Mouse (Mus musculus) intestine, embryonic 15.5 days (tissue): ENCODE results near the gene Rnf2. TPM values are rescaled to one million over a fixed set of nuclear protein-coding genes. Genes with fewer than 3 reads are reported as not detected.

ENCODE experiments used
- ATAC-seq: fragments of 200-750 bp; cut with Nextera tagmentation; 2 replicates; pipeline ENCODE4 v1.8.0; 2017; ENCODE audit warnings: moderate TSS enrichment, moderate library complexity
- H3K27ac ChIP-seq: fragments of 300-500 bp; sonication (generic); 2 replicates; pipeline ENCODE4 v1.5.1; 2015; ENCODE audit warnings: mild to moderate bottlenecking, inconsistent platforms
- H3K27me3 ChIP-seq: fragments of 300-500 bp; sonication (generic); replicated peaks from 2 replicates; pipeline ENCODE4 v1.6.1; 2015; ENCODE audit warnings: inconsistent platforms
- H3K36me3 ChIP-seq: fragments of 300-500 bp; sonication (generic); 2 replicates; pipeline ENCODE4 v1.6.1; 2015; ENCODE audit warnings: inconsistent platforms
- H3K4me1 ChIP-seq: fragments of 300-500 bp; sonication (generic); replicated peaks from 2 replicates; pipeline ENCODE4 v1.6.1; 2015; ENCODE audit warnings: inconsistent platforms
- H3K4me2 ChIP-seq: fragments of 300-500 bp; sonication (generic); replicated peaks from 2 replicates; pipeline ENCODE4 v1.6.1; 2015; ENCODE audit warnings: mild to moderate bottlenecking, inconsistent platforms
- H3K4me3 ChIP-seq: fragments of 300-500 bp; sonication (generic); replicated peaks from 2 replicates; pipeline ENCODE4 v1.5.1; 2015; ENCODE audit warnings: inconsistent platforms
- H3K9ac ChIP-seq: fragments of 300-500 bp; sonication (generic); 2 replicates; pipeline ENCODE4 v1.6.1; 2015; ENCODE audit warnings: inconsistent platforms
- H3K9me3 ChIP-seq: fragments of 300-500 bp; sonication (generic); 2 replicates; pipeline ENCODE4 v1.6.1; 2016; ENCODE audit warnings: inconsistent platforms
- WGBS: fragments of 180-500 bp; shearing (Covaris S2); methylation state at CpG from one replicate; pipeline ENCODE4 v1.1.7; 2015; 5-methylcytosine and 5-hydroxymethylcytosine counted together
- polyA plus RNA-seq: library from polyadenylated mRNA; unstranded; fragments of >200 nt; fragmentation: Nextera tagmentation; extraction: Ambion mirVana; gene quantifications from 2 replicates; pipeline ENCODE4 v1.2.1, GENCODE M21; 2015

Rnf2 gene
- polyA plus RNA-seq, 1 experiment from 2014 or later = 68.1 TPM

GRCm38 (mm10) chr1:151471429-151471828, 29.3 kb downstream of the Rnf2 start:
- H3K9ac ChIP-seq = no peak overlapping the region
- no peak for ATAC-seq
- no peaks in the 10 kb centered on the region for H3K4me1 ChIP-seq
- peaks cover 22% of the 10 kb centered on the region; the same call in 1 of the 2 replicates for H3K36me3 ChIP-seq
- H3K27me3 ChIP-seq = no peaks in the 10 kb centered on the region
- WGBS = 56% methylated on average over 7 of the region's 7 CpGs
- no peak overlapping the region for H3K4me2 ChIP-seq
- no peaks in the 10 kb centered on the region for H3K9me3 ChIP-seq
- H3K27ac ChIP-seq = no peak overlapping the region
- no peak overlapping the region for H3K4me3 ChIP-seq

DNA sequence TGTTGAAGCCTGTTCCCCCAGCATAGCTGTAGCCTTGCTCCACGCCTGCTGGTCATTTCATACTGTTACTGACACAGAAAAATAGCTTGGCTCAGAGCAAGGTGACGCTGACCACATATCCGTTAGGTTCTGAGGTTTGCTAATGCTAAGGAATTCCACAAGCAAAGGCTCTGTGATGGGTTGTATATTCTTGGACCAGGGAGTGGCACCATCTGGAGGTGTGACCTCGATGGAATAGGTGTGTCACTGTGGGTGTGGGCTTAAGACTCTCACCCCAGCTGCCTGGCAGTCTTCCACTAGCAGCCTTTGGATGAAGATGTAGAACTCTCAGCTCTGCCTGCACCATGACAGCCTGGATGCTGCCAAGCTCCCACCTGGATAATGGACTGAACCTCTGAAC, 34.2 kb downstream of the Rnf2 start:
- Histone ChIP-seq H3K27me3 (no peaks in the 10 kb centered on the region), H3K27ac (no peak overlapping the region), H3K9ac (no peak overlapping the region), H3K4me3 (no peak overlapping the region), H3K9me3 (no peaks in the 10 kb centered on the region), H3K36me3 (0 out of 2 replicates have a peak, but pooled peaks cover 3% of the 10 kb centered on the region), H3K4me2 (no peak overlapping the region), H3K4me1 (no peaks in the 10 kb centered on the region)
- WGBS = 85% methylated on average over 4 of the region's 4 CpGs
- ATAC-seq = no peak

- H3K9ac ChIP-seq = no peak overlapping the region
- 69% methylated on average over 4 of the region's 4 CpGs for WGBS
- H3K27ac ChIP-seq = no peak overlapping the region
- no peak overlapping the region for H3K4me2 ChIP-seq
- 0 out of 2 replicates have a peak, but pooled peaks cover 3% of the 10 kb centered on the region for H3K36me3 ChIP-seq
- ATAC-seq = 0 out of 2 replicates have a peak, but pooled peaks have one; percentile 34
- no peak overlapping the region for H3K4me3 ChIP-seq
- H3K4me1 ChIP-seq = no peaks in the 10 kb centered on the region
- no peaks in the 10 kb centered on the region for H3K9me3 ChIP-seq
- no peaks in the 10 kb centered on the region for H3K27me3 ChIP-seq
Measured at GRCm38 (mm10) chr1:151464914-151465313, 35.8 kb downstream of the Rnf2 start.

DNA sequence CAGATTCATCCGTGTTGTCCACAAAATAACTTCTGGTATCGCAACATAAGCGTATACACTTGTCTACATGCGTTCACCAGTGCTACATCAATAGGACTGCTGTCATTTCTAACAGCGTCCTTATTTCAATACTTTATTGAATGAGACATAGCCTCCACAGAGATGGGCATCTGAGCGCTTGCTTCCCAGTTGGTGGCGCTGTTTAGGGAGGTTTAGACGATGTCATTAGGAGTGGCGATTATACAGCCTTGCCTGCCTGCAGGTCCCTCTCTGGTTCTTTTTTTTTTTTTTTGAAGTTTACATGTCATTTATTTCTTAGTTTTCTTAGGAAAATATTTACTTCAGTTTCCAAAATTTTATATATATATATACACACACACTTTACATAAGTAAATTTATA, 39.5 kb downstream of the Rnf2 start:
- no peak for ATAC-seq
- no peaks in the 10 kb centered on the region for H3K27me3 ChIP-seq
- no peaks in the 10 kb centered on the region for H3K4me1 ChIP-seq
- no peak overlapping the region for H3K4me2 ChIP-seq
- WGBS = 80% methylated on average over 9 of the region's 9 CpGs
- no peak overlapping the region for H3K4me3 ChIP-seq
- H3K9ac ChIP-seq = no peak overlapping the region
- H3K9me3 ChIP-seq = no peaks in the 10 kb centered on the region
- H3K27ac ChIP-seq = no peak overlapping the region
- no peaks in the 10 kb centered on the region for H3K36me3 ChIP-seq

DNA sequence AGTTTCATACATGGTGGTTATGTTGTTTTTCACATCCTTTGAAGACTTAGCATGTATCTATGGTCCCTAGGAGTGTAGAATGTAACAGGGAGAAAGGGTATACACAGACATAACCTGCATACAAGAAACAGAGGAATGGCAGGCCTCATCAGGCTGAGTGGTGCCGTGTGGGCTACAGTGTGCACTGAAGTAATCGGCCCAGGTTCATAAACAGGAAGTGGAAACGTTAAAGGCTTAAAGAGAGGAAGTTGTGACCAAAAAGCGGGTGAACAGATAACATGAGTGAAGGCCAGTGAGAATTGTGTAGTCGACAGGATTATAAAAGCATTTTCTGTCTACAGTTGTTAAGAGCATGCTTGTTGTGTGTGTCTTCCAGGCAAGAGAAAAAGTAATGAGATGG, 43.7 kb downstream of the Rnf2 start:
- H3K4me2 ChIP-seq = no peak overlapping the region
- no peaks in the 10 kb centered on the region for H3K9me3 ChIP-seq
- no peak overlapping the region for H3K9ac ChIP-seq
- 77% methylated on average over 5 of the region's 5 CpGs for WGBS
- H3K4me1 ChIP-seq = no peaks in the 10 kb centered on the region
- H3K4me3 ChIP-seq = no peak overlapping the region
- H3K27me3 ChIP-seq = no peaks in the 10 kb centered on the region
- no peak overlapping the region for H3K27ac ChIP-seq
- peaks cover 7% of the 10 kb centered on the region for H3K36me3 ChIP-seq
- ATAC-seq = no peak

DNA sequence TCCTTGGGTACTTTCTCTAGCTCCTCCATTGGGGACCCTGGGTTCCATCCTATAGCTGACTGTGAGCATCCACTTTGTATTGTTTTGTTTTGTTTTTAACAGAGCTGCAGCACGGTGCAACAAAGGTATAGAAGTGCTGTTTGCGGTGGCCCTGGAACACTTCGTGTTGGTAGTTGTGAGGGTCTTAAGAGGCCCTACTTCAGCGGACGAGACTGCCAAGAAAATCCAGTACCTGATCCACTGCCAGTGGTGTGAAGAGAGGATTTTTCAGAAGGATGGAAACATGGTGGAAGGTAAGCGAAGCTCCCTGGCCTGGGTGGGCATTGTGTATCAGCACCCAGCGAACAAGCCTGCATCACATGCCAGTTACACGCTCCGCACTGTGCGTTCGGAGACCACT, 48.8 kb downstream of the Rnf2 start:
- no peak overlapping the region for H3K27ac ChIP-seq
- no peak overlapping the region for H3K9ac ChIP-seq
- H3K27me3 ChIP-seq = no peaks in the 10 kb centered on the region
- no peak overlapping the region for H3K4me2 ChIP-seq
- ATAC-seq = no peak
- H3K9me3 ChIP-seq = no peaks in the 10 kb centered on the region
- whole genome bisulfite sequencing = 96% methylated on average over 11 of the region's 11 CpGs
- peaks cover 12% of the 10 kb centered on the region for H3K36me3 ChIP-seq
- no peaks in the 10 kb centered on the region for H3K4me1 ChIP-seq
- no peak overlapping the region for H3K4me3 ChIP-seq

DNA sequence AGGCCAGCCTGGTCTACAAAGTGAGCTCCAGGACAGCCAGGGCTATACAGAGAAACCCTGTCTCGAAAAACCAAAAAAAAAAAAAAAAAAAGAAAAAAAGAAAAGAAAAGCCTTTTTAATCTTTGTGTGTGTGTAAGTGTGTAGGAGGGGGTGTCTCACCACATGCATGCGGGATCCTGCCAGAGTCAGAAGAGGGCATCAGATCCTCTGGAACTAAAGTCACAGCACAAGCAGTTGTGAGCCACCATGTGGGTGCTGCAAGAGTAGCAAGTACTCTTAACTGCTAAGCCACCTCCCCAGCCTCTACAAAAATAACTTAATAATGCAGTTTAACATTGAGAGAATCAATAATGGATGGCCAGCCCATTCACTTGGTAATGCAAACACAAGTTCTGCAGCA, 49.9 kb downstream of the Rnf2 start:
- Histone ChIP-seq H3K36me3 (peaks cover 20% of the 10 kb centered on the region), H3K4me3 (no peak overlapping the region), H3K27ac (no peak overlapping the region), H3K9ac (no peak overlapping the region), H3K4me1 (no peaks in the 10 kb centered on the region), H3K9me3 (no peaks in the 10 kb centered on the region), H3K27me3 (no peaks in the 10 kb centered on the region), H3K4me2 (no peak overlapping the region)
- no peak for ATAC-seq
- WGBS = 68% methylated on average over 2 of the region's 2 CpGs

DNA sequence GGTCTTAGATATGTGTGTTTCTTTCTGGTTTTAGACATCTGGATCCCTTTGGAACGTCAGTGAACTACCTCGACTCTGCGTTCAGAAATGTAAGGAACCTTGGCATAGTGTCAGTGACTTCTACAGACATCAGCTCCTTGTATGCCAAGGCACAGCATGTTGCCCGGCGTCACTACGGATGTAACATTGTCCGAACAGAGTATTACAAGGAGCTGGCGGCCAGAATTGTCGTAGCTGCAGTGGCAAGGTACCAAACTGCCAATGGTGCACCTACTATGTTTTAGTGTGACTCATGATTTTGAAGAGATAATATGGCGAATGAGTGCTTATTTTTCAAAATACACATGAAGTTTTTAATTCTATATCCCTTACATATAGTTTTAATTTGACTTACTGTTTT, 50.9 kb downstream of the Rnf2 start:
- Histone ChIP-seq H3K4me2 (no peak overlapping the region), H3K27ac (no peak overlapping the region), H3K27me3 (no peaks in the 10 kb centered on the region), H3K9me3 (no peaks in the 10 kb centered on the region), H3K4me3 (no peak overlapping the region), H3K4me1 (no peaks in the 10 kb centered on the region), H3K9ac (no peak overlapping the region), H3K36me3 (peaks cover 29% of the 10 kb centered on the region)
- no peak for ATAC-seq
- 94% methylated on average over 10 of the region's 10 CpGs for WGBS

- peaks cover 14% of the 10 kb centered on the region; the same call in 1 of the 2 replicates for H3K36me3 ChIP-seq
- H3K9ac ChIP-seq = no peak overlapping the region
- ATAC-seq = no peak
- H3K27me3 ChIP-seq = no peaks in the 10 kb centered on the region
- WGBS = 78% methylated on average over 6 of the region's 6 CpGs
- H3K4me3 ChIP-seq = no peak overlapping the region
- no peaks in the 10 kb centered on the region for H3K4me1 ChIP-seq
- no peaks in the 10 kb centered on the region for H3K9me3 ChIP-seq
- H3K4me2 ChIP-seq = no peak overlapping the region
- no peak overlapping the region for H3K27ac ChIP-seq
Measured at GRCm38 (mm10) chr1:151435431-151435830, 65.3 kb downstream of the Rnf2 start.

GRCm38 (mm10) chr1:151429316-151429715, 71.4 kb downstream of the Rnf2 start:
- Histone ChIP-seq H3K27me3 (no peaks in the 10 kb centered on the region), H3K9ac (peak overlapping the region; percentile 90), H3K27ac (peak overlapping the region; percentile 95), H3K36me3 (0 out of 2 replicates have a peak, but pooled peaks cover 2% of the 10 kb centered on the region), H3K4me1 (peaks cover 5% of the 10 kb centered on the region), H3K9me3 (no peaks in the 10 kb centered on the region), H3K4me2 (peak overlapping the region; percentile 60), H3K4me3 (peak overlapping the region; percentile 74)
- no peak for ATAC-seq
- WGBS = 30% methylated on average over 9 of the region's 9 CpGs

GRCm38 (mm10) chr1:151428263-151429221, 72.2 kb downstream of the Rnf2 start, which contains the start of the genes Swt1 and Trmt1l:
Gene Swt1, minus strand, starts transcription at chr1:151428455.
Gene Trmt1l, plus strand, starts transcription at chr1:151428542.
- Histone ChIP-seq H3K9me3 (no peaks in the 10 kb centered on the region), H3K9ac (peak within 1 kb of the TSS; percentile 90), H3K36me3 (no peaks in the 10 kb centered on the region), H3K4me3 (peak within 1 kb of the TSS; percentile 74), H3K4me1 (peaks cover 5% of the 10 kb centered on the region), H3K27ac (peak within 1 kb of the TSS; percentile 95), H3K4me2 (peak within 1 kb of the TSS; percentile 60), H3K27me3 (no peaks in the 10 kb centered on the region)
- WGBS = under 1% methylated on average over 74 of the region's 74 CpGs
- ATAC-seq = peak; percentile 99

- Histone ChIP-seq H3K4me3 (peak overlapping the region; percentile 74), H3K4me2 (peak overlapping the region; percentile 51), H3K27me3 (no peaks in the 10 kb centered on the region), H3K9ac (peak overlapping the region; percentile 82), H3K4me1 (peaks cover 5% of the 10 kb centered on the region), H3K27ac (peak overlapping the region; percentile 74), H3K9me3 (no peaks in the 10 kb centered on the region), H3K36me3 (no peaks in the 10 kb centered on the region)
- WGBS = under 1% methylated on average over 26 of the region's 26 CpGs
- ATAC-seq = peak; percentile 73
Measured at GRCm38 (mm10) chr1:151427888-151428262, 72.9 kb downstream of the Rnf2 start.
